Mouse (Mus musculus): ENCODE results near the gene Dazap2.
"Not testable (repeated sequence)": the region's sequence is repeated elsewhere in the genome, so short reads cannot be mapped to it uniquely, and the experiment has no call there.

Dazap2 gene

DNA sequence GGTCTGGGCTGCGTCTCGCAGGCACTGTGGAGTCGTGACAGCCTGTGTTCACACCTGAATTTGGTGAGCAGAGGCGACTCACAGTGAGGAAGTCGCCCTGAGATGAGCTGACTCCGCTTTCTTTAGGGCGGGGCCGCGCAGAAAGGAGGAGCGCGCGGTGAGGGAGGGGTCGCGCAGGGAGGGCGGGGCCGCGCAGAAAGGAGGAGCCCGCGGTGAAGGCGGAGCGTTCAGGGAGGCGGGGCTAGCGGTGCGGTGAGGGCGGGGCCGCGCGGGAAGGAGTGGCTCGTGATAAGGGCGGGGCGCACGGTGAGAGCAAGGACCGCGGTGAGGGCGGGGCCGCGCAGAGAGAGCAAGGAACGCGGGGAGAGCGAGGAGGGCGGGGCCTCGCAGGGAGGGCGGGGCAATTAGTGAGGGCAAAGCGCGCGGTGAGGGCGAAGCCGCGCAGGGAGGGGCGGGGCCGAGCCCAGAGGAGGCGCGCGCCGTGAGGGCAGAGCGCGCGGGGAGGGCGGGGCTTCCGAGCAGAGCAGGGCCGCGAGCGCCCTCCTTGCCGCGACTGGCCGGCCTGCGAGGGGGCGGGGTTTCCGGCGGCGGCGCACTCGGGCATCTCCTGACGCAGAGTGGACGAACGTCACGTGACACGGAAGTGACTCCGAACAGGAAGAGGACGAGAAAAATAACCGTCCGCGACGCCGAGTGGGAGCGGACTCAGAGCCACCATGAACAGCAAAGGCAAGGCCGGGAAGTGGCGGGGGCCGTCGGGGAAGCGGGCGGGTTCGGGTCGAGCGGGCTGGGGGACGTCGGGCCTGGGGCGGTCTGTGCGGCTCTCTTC is at the start of gene Dazap2:
Gene Dazap2 (plus strand): TSS at position 354 of the 829 bp plus-strand sequence.
- DNase-seq: peak; percentile 99

DNA sequence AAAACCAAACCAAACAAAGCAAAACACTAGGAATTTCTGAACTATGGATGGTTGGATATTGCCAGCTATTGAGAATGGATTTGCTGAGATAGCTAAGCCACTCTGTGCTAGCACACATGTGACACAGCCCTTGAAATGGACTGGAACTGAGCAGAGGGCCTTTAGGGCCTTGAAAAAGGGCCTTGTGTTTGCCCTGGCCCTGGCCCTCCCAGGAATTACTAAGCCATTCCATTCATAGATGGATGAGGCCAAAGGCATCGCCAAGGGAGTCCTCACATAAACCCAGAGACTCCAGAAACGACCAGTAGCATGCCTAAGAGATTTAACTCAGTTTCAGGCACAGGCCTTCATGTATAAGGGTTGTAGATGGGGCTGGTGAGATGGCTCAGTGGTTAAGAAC is 48.6 kb upstream of the Dazap2 start:
- DNase-seq: no peak

DNA sequence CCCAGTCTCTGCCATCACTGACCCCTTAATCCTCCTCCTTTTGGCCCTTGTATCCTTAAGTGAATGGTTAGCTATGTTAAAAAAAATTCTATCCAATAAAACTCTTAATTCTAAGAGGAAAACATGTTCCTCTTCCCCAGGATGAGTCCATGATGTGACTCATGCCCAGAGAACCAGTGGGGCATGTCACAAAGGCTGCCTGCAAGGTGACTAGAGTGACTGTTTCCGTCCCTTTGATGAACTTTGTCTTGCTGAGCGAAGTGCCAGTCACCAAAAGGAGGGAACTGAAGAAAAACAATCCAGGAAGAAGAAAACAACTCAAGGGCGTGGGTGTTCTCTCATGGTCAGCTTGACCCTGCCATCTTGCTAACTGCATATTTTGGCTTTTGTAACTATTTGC is 45.9 kb upstream of the Dazap2 start:
- no peak for DNase-seq

GRCm38 (mm10) chr15:100573946-100574345 is 41.2 kb upstream of the Dazap2 start:
- no peak for DNase-seq

DNA sequence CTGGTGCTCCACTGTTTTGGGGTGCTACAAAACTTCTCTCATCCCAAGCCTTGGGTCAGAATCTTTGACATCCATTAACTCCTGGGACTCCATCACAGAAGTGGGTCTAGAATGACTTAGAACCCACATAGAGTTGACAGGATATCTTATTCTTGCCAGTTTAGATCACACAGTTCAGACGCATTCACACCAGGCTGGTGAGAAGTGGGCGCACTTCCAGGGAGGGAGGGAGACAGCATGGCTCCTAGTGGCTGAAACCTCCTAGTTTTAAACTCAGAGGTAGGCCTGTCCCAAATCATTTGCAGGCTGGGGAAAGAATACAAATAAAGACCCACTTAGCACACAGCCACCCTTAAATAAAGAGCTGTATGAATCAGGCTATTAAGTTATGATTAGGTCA is 40.8 kb upstream of the Dazap2 start:
- no peak for DNase-seq

- no peak for DNase-seq
These were observed 39.8 kb upstream of the Dazap2 start for GRCm38 (mm10) chr15:100575366-100575765.

DNA sequence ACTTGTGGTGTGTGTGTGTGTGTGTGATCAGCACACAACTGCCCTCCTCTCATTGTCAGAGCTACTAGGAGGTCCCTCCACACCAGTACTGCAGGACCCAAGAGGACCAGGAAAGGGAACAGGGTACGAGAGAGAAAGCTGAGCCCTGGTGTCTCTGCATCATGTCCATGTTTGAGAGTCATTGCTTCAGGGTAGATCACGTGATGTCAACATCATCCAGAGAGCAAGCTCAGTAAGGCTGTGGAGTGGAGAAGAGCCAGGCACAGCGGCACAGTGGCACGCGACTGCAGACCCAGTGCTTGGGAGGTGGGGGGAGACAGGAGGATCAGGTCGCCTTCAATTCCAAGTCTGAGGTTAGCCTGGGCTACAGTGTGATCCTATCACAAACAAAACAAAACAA is 38.8 kb upstream of the Dazap2 start:
- DNase-seq: no peak

DNA sequence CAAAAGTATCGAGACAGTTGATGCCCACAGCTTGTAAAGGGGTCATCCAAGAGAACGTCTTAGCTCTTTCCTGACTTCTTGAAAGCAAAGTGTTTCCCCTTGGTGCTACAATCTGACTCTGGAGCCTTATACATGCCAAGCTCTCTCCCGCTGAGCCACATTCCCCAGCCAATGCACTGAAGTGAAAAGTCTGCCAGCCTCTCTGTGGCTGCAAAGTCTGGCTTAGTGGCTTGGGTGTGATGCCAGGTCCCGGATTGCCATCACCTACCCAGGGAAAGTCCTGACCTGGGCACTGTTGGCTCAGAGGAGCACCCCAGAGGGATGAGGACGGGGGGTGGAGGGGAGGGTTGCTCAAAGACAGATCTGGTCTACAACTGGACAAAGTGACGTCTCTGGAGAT is 38.3 kb upstream of the Dazap2 start:
- no peak for DNase-seq

- DNase-seq: no peak
These were observed 37.2 kb upstream of the Dazap2 start for GRCm38 (mm10) chr15:100577972-100578371.

GRCm38 (mm10) chr15:100580108-100580507 is 35.0 kb upstream of the Dazap2 start:
- DNase-seq: no peak

DNA sequence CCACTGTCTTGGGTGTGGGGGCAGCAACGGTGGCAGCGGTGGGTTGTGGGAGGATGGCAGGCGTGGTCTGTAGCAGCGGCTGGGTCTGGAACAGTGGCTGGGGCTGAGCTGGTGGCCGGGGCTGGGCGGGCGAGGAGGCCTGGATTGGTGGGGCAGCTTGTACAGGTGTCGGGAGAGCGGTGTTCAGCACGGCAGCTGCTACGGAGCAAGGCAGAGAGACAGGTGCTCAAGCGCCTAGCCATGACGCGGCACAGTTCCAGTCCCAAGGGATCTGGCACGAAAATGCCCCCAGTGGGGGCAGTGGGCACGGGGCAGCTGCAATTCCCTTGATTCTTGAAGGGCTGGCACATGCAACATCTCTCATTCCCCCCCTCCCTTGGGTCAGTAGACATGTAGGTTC is 29.2 kb upstream of the Dazap2 start:
- DNase-seq: no peak

- DNase-seq: no peak
These were observed 28.0 kb upstream of the Dazap2 start for GRCm38 (mm10) chr15:100587166-100587565.

GRCm38 (mm10) chr15:100588297-100588696 is 26.9 kb upstream of the Dazap2 start:
- no peak for DNase-seq

DNA sequence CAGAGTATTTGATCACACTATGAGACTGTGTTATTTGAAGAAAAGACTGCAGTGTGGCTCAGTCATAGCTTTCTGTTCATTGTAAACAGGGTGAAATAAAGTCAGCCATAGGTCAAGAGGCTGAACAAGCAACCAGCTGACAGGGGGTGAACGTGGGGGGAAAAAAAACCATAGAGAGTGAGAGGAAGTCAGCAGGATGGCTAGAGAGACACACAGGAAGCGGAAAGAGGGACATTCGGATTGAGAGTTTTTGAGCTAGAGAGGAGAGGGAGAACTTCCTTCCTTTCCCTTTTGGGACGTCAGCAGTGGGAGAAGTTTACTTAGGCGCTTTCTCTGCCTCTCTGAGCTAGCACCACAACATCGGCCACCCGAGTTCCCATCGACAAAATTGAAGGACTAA is 24.7 kb upstream of the Dazap2 start:
- no peak for DNase-seq

- no peak for DNase-seq
These were observed 22.3 kb upstream of the Dazap2 start for GRCm38 (mm10) chr15:100592817-100593216.

DNA sequence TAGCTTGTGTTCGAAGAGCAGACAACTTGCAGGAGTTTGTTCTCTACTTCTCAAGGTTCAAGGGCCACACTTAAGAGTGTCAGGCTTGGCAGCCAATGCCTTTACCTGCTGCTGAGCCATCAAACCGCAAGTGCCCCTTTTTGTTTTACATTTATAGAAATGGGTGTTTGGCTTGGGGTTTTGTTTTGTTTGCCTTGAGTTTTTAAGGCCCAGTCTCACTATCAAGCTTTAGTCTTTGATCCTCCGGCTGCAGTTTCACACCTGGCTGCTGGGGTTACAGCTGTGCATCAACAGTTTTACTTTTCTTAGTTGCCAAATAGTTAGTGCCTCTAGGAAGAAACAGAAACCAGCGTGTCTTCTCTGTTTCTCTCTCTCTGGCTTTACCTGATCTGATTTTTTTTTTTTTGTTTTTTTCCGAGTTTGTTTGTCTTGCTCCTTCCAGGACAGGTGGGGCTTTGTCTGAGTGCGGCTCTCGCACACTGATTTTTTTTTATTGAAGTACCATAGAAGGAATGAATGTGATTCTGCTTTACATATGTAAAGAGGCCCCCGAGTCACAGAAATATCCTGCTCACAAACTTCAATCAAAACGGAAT is 16.8 kb upstream of the Dazap2 start:
- DNase-seq: no peak

DNA sequence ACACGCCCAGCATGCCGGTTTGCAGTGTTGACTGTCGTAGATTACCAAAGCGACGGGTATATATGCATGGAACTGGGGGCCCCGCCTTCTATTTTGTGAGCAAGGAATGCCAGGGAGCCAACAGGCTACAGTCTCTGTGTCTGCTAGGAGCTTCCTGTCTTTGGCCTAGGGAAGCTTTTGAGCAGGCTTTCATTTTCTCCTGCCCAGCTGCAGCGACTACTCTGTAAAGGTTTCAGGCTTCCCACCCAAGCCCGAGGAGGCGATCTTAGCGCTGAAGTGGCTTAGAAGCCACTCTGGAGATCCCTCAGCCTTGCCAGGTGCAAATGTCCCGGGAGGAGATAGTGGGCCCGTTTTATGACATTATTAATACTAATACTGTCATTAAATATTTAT is 16.3 kb upstream of the Dazap2 start:
- DNase-seq: peak; percentile 50

GRCm38 (mm10) chr15:100599276-100600046 is 15.7 kb upstream of the Dazap2 start, which contains the start of gene Pou6f1:
Gene Pou6f1 (minus strand): TSS chr15:100599984.
- peak; percentile 59 for DNase-seq

GRCm38 (mm10) chr15:100600047-100600695 is 15.0 kb upstream of the Dazap2 start:
- DNase-seq: peak; percentile 82

GRCm38 (mm10) chr15:100600696-100601272 is 14.4 kb upstream of the Dazap2 start:
- DNase-seq: no peak

- no peak for DNase-seq
These were observed 13.5 kb upstream of the Dazap2 start for GRCm38 (mm10) chr15:100601669-100602068.

DNA sequence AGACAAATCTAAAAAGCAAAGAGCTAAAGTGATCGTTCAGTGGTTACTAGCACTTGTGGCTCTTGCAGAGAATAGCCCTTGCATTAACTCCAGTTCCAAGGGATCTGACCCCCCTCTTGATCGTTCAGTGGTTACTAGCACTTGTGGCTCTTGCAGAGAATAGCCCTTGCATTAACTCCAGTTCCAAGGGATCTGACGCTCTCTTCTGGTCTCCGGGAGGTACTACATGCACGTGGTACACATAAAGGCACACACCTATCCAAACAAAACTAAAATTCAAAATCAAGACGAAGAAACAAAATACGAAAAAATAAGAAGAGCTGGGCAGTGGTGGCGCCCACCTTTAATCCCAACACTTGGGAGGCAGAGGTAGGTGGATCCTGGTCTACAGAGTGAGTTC is 8.5 kb upstream of the Dazap2 start:
- DNase-seq: not testable (repeated sequence)

DNA sequence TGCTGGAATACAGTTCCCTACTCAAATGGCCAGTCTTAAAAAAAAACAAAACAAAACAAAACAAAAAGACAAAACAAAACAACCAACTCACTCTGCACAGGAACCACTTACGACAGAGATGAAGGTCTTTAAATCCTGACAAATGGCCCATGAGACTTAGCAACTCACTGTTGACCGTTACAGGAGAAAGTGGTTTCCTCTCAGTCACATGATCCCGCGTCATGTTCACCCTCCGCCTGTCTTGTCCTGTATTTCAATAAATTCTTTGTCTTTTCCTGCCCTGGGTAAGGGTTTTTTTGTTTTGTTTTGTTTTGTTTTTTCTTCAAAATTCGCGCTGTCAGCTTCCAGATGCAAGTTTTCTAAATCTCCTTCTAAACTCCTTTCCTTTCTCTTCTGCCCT is 3.2 kb upstream of the Dazap2 start:
- DNase-seq: no peak
